In genomic region chr12:80132250-80133003, GRCm38 (mm10) we compare ENCODE assay signal across 8 mouse cellular contexts. TPM values are rescaled to one million over a fixed set of nuclear protein-coding genes. Genes with fewer than 3 reads are reported as not detected.
DNase-seq lines count a peak whose midpoint lies in the region; ATAC-seq and TF ChIP-seq lines count a peak whose summit lies in the region.

No protein-coding gene starts in this region.

- no peaks in the 10 kb centered on the region for H3K27me3 ChIP-seq in embryonic facial prominence, embryonic 10.5 days (replicated peaks; ENCODE audit: low read depth, poor library complexity, severe bottlenecking)
- no peaks in the 10 kb centered on the region for H3K27me3 ChIP-seq in midbrain, postnatal 0 days (ENCODE audit: insufficient read depth, low read length)

- DNase-seq in left cerebral cortex, adult 18-20 months (ENCODE audit: low spot score in 2 of 2), result peak; percentile 73 to 82
- no peak for DNase-seq in left cerebral cortex, adult 11 months (ENCODE audit: low spot score)
- peak; percentile 92 for DNase-seq in embryonic facial prominence, embryonic 10.5 days (ENCODE audit: low spot score)
- DNase-seq in heart, adult 18-20 months, result peak; percentile 91 to 94
- DNase-seq in kidney, adult 18-20 months, result peak; percentile 97
- DNase-seq in liver, result peak; percentile 90
- peak; percentile 91 for DNase-seq in midbrain, postnatal 0 days (ENCODE audit: low spot score)
- DNase-seq in spleen, postnatal 14 days (ENCODE audit: low spot score in 2 of 2), result peak; percentile 69 to 81

- H3K27ac ChIP-seq in embryonic facial prominence, embryonic 10.5 days (replicated peaks), result peak overlapping the region; percentile 99
- peak overlapping the region; percentile 95 for H3K27ac ChIP-seq in midbrain, postnatal 0 days (ENCODE audit: low read depth, low read length)

- no peaks in the 10 kb centered on the region for H3K9me3 ChIP-seq in embryonic facial prominence, embryonic 10.5 days
- H3K9me3 ChIP-seq in midbrain, postnatal 0 days (ENCODE audit: low read length), result no peaks in the 10 kb centered on the region

- peaks cover 5% of the 10 kb centered on the region for H3K36me3 ChIP-seq in embryonic facial prominence, embryonic 10.5 days (replicated peaks)
- H3K36me3 ChIP-seq in midbrain, postnatal 0 days (ENCODE audit: insufficient read depth, low read length), result no peaks in the 10 kb centered on the region

- 1% methylated on average over 66 of the region's 66 CpGs for WGBS in embryonic facial prominence, embryonic 10.5 days
- WGBS in midbrain, postnatal 0 days, result under 1% methylated on average over 66 of the region's 66 CpGs

- H3K9ac ChIP-seq in midbrain, postnatal 0 days (replicated peaks; ENCODE audit: low read length, poor library complexity, severe bottlenecking), result peak overlapping the region; percentile 84

- peak; percentile 88 for ATAC-seq in midbrain, postnatal 0 days (ENCODE audit: low FRiP score)

- H3K4me3 ChIP-seq in embryonic facial prominence, embryonic 10.5 days, result peak overlapping the region; percentile 73
- H3K4me3 ChIP-seq in midbrain, postnatal 0 days (ENCODE audit: low read depth, low read length), result peak overlapping the region; percentile 67

- TF ChIP-seq CTCF in midbrain, postnatal 0 days (IDR thresholded peaks at IDR 0.05), result peak; percentile 95

- peaks cover 44% of the 10 kb centered on the region for H3K4me1 ChIP-seq in embryonic facial prominence, embryonic 10.5 days
- peaks cover 5% of the 10 kb centered on the region for H3K4me1 ChIP-seq in midbrain, postnatal 0 days (ENCODE audit: insufficient read depth, low read length)

- peak overlapping the region; percentile 87 for H3K4me2 ChIP-seq in midbrain, postnatal 0 days (ENCODE audit: low read depth, low read length, poor library complexity, severe bottlenecking)

RNA-seq across cellular contexts. Expression of gene Zfp36l1, which starts 19.6 kb away (rescaled TPM):
- total RNA-seq in left cerebral cortex, adult 18-20 months (2021), result 10 to 100 TPM; 43.0 to 53.8 TPM
- polyA plus RNA-seq in embryonic facial prominence, embryonic 10.5 days (2016; fragmentation: Nextera tagmentation; extraction: Ambion mirVana), result 114 and 119 TPM in 2 replicates
- total RNA-seq in heart, adult 18-20 months (2021), result 10 to 100 TPM; 84.9 to 91.1 TPM
- total RNA-seq in midbrain, postnatal 0 days (2014; rRNA removed), result 32.7 and 47.4 TPM in 2 replicates
- polyA plus RNA-seq in midbrain, postnatal 0 days (2015; fragmentation: Nextera tagmentation; extraction: Ambion mirVana), result 46.3 and 48.5 TPM in 2 replicates
